Mouse (Mus musculus): ENCODE data around the gene Siglecf. TPM values are rescaled to one million over a fixed set of nuclear protein-coding genes. Genes with fewer than 3 reads are reported as not detected.

Siglecf gene
- 0.22 and 0.23 TPM in 2 replicates for polyA plus RNA-seq (2015; fragmentation: Nextera tagmentation; extraction: Ambion mirVana)

GRCm38 (mm10) chr7:43351154-43351553 lies at the start of gene Siglecf:
Siglecf (plus strand) TSS chr7:43351341.
- H3K4me3 ChIP-seq, result no peak within 1 kb of the TSS
- WGBS, result 74% methylated on average over 3 of the region's 3 CpGs
- H3K27me3 ChIP-seq, result no peaks in the 10 kb centered on the region
- no peaks in the 10 kb centered on the region for H3K36me3 ChIP-seq
- no peak for ATAC-seq (ENCODE audit: low FRiP score, low read depth)
- no peak within 1 kb of the TSS for H3K4me2 ChIP-seq (replicated peaks)
- H3K4me1 ChIP-seq, result no peaks in the 10 kb centered on the region
- H3K27ac ChIP-seq, result no peak within 1 kb of the TSS
- H3K9ac ChIP-seq, result no peak within 1 kb of the TSS
- H3K9me3 ChIP-seq, result no peaks in the 10 kb centered on the region

- ATAC-seq (ENCODE audit: low FRiP score, low read depth), result no peak
- peaks cover 71% of the 10 kb centered on the region for H3K36me3 ChIP-seq
- no peak overlapping the region for H3K4me3 ChIP-seq
- H3K27ac ChIP-seq, result no peak overlapping the region
- no peaks in the 10 kb centered on the region for H3K9me3 ChIP-seq
- no peak overlapping the region for H3K4me2 ChIP-seq (replicated peaks)
- H3K27me3 ChIP-seq, result no peaks in the 10 kb centered on the region
- 87% methylated on average over 3 of the region's 3 CpGs for WGBS
- no peaks in the 10 kb centered on the region for H3K4me1 ChIP-seq
- H3K9ac ChIP-seq, result no peak overlapping the region
These were observed 45.9 kb upstream of the Siglecf start for GRCm38 (mm10) chr7:43305235-43305634.

GRCm38 (mm10) chr7:43309069-43309468 lies 42.1 kb upstream of the Siglecf start:
- 66% methylated on average over 2 of the region's 2 CpGs for WGBS
- Histone ChIP-seq H3K27ac (no peak overlapping the region), H3K9ac (no peak overlapping the region), H3K9me3 (no peaks in the 10 kb centered on the region), H3K4me1 (peaks cover 13% of the 10 kb centered on the region), H3K36me3 (peaks cover 57% of the 10 kb centered on the region), H3K27me3 (no peaks in the 10 kb centered on the region), H3K4me3 (no peak overlapping the region), H3K4me2 (replicated peaks) (no peak overlapping the region)
- ATAC-seq (ENCODE audit: low FRiP score, low read depth), result no peak

- Histone ChIP-seq H3K9me3 (no peaks in the 10 kb centered on the region), H3K36me3 (peaks cover 34% of the 10 kb centered on the region), H3K4me2 (replicated peaks) (peak overlapping the region; percentile 76), H3K27ac (no peak overlapping the region), H3K27me3 (no peaks in the 10 kb centered on the region), H3K4me3 (peak overlapping the region; percentile 82), H3K9ac (peak overlapping the region; percentile 82; the same call in 1 of the 2 replicates), H3K4me1 (peaks cover 13% of the 10 kb centered on the region)
- 83% methylated on average over 6 of the region's 6 CpGs for WGBS
- ATAC-seq (ENCODE audit: low FRiP score, low read depth), result no peak
These were observed 39.5 kb upstream of the Siglecf start for GRCm38 (mm10) chr7:43311632-43312031.

- Histone ChIP-seq H3K4me3 (peak overlapping the region; percentile 82), H3K27me3 (no peaks in the 10 kb centered on the region), H3K4me1 (peaks cover 13% of the 10 kb centered on the region), H3K9ac (peak overlapping the region; percentile 82), H3K9me3 (no peaks in the 10 kb centered on the region), H3K36me3 (peaks cover 26% of the 10 kb centered on the region), H3K27ac (peak overlapping the region; percentile 87), H3K4me2 (replicated peaks) (peak overlapping the region; percentile 76)
- 1% methylated on average over 30 of the region's 32 CpGs for WGBS
- peak; percentile 77 for ATAC-seq (ENCODE audit: low FRiP score, low read depth)
These were observed 38.6 kb upstream of the Siglecf start for GRCm38 (mm10) chr7:43312386-43313012.

- peak within 1 kb of the TSS; percentile 82 for H3K9ac ChIP-seq
- ATAC-seq (ENCODE audit: low FRiP score, low read depth), result peak; percentile 95
These were observed 38.1 kb upstream of the Siglecf start, which contains the start of gene Zfp715 for GRCm38 (mm10) chr7:43313013-43313428. Zfp715 (minus strand) TSS chr7:43313294.

GRCm38 (mm10) chr7:43326223-43326780 lies 24.8 kb upstream of the Siglecf start:
- Histone ChIP-seq H3K4me1 (no peaks in the 10 kb centered on the region), H3K9me3 (no peaks in the 10 kb centered on the region), H3K9ac (no peak overlapping the region), H3K27me3 (no peaks in the 10 kb centered on the region), H3K27ac (no peak overlapping the region), H3K36me3 (no peaks in the 10 kb centered on the region), H3K4me3 (no peak overlapping the region), H3K4me2 (replicated peaks) (no peak overlapping the region)
- no peak for ATAC-seq (ENCODE audit: low FRiP score, low read depth)
- WGBS, result 54% methylated on average over 10 of the region's 10 CpGs

More at GRCm38 (mm10) chr7:43313013-43313428, 38.1 kb upstream of the Siglecf start, which contains the start of gene Zfp715:
- H3K4me2 ChIP-seq (replicated peaks), result peak within 1 kb of the TSS; percentile 76
- no peaks in the 10 kb centered on the region for H3K27me3 ChIP-seq
- H3K9me3 ChIP-seq, result no peaks in the 10 kb centered on the region
- H3K4me1 ChIP-seq, result peaks cover 13% of the 10 kb centered on the region
- WGBS, result under 1% methylated on average over 33 of the region's 33 CpGs
- peak within 1 kb of the TSS; percentile 82 for H3K4me3 ChIP-seq
- H3K27ac ChIP-seq, result peak within 1 kb of the TSS; percentile 87
- H3K36me3 ChIP-seq, result peaks cover 21% of the 10 kb centered on the region

GRCm38 (mm10) chr7:43328101-43328500 lies 23.0 kb upstream of the Siglecf start:
- Histone ChIP-seq H3K4me3 (no peak overlapping the region), H3K27me3 (no peaks in the 10 kb centered on the region), H3K36me3 (no peaks in the 10 kb centered on the region), H3K4me1 (no peaks in the 10 kb centered on the region), H3K9me3 (no peaks in the 10 kb centered on the region), H3K27ac (no peak overlapping the region), H3K4me2 (replicated peaks) (no peak overlapping the region), H3K9ac (no peak overlapping the region)
- 58% methylated on average over 4 of the region's 4 CpGs for WGBS
- no peak for ATAC-seq (ENCODE audit: low FRiP score, low read depth)

- Histone ChIP-seq H3K27ac (no peak overlapping the region), H3K27me3 (no peaks in the 10 kb centered on the region), H3K9ac (no peak overlapping the region), H3K4me3 (no peak overlapping the region), H3K36me3 (no peaks in the 10 kb centered on the region), H3K4me2 (replicated peaks) (no peak overlapping the region), H3K4me1 (no peaks in the 10 kb centered on the region), H3K9me3 (no peaks in the 10 kb centered on the region)
- 43% methylated on average over 5 of the region's 7 CpGs for WGBS
- no peak for ATAC-seq (ENCODE audit: low FRiP score, low read depth)
These were observed 17.9 kb upstream of the Siglecf start for GRCm38 (mm10) chr7:43333203-43333602.

- 67% methylated on average over 2 of the region's 2 CpGs for WGBS
- ATAC-seq (ENCODE audit: low FRiP score, low read depth), result no peak
- Histone ChIP-seq H3K4me2 (replicated peaks) (no peak overlapping the region), H3K9ac (no peak overlapping the region), H3K9me3 (no peaks in the 10 kb centered on the region), H3K4me1 (no peaks in the 10 kb centered on the region), H3K27ac (no peak overlapping the region), H3K4me3 (no peak overlapping the region), H3K36me3 (no peaks in the 10 kb centered on the region), H3K27me3 (no peaks in the 10 kb centered on the region)
These were observed 17.2 kb upstream of the Siglecf start for GRCm38 (mm10) chr7:43333899-43334298.

GRCm38 (mm10) chr7:43340771-43341170 lies 10.4 kb upstream of the Siglecf start:
- H3K9me3 ChIP-seq, result no peaks in the 10 kb centered on the region
- H3K36me3 ChIP-seq, result no peaks in the 10 kb centered on the region
- H3K9ac ChIP-seq, result no peak overlapping the region
- H3K4me1 ChIP-seq, result no peaks in the 10 kb centered on the region
- no peak for ATAC-seq (ENCODE audit: low FRiP score, low read depth)
- H3K27ac ChIP-seq, result no peak overlapping the region
- no peaks in the 10 kb centered on the region for H3K27me3 ChIP-seq
- H3K4me2 ChIP-seq (replicated peaks), result no peak overlapping the region
- 83% methylated on average over 4 of the region's 4 CpGs for WGBS
- no peak overlapping the region for H3K4me3 ChIP-seq

- Histone ChIP-seq H3K9me3 (no peaks in the 10 kb centered on the region), H3K27me3 (no peaks in the 10 kb centered on the region), H3K4me2 (replicated peaks) (no peak overlapping the region), H3K4me3 (no peak overlapping the region), H3K9ac (no peak overlapping the region), H3K27ac (no peak overlapping the region), H3K36me3 (no peaks in the 10 kb centered on the region), H3K4me1 (no peaks in the 10 kb centered on the region)
- 71% methylated on average over 5 of the region's 5 CpGs for WGBS
- no peak for ATAC-seq (ENCODE audit: low FRiP score, low read depth)
These were observed 8.0 kb upstream of the Siglecf start for GRCm38 (mm10) chr7:43343191-43343590.
